Mouse (Mus musculus): ENCODE results near the gene Hoxc5.

The Hoxc5 gene

DNA sequence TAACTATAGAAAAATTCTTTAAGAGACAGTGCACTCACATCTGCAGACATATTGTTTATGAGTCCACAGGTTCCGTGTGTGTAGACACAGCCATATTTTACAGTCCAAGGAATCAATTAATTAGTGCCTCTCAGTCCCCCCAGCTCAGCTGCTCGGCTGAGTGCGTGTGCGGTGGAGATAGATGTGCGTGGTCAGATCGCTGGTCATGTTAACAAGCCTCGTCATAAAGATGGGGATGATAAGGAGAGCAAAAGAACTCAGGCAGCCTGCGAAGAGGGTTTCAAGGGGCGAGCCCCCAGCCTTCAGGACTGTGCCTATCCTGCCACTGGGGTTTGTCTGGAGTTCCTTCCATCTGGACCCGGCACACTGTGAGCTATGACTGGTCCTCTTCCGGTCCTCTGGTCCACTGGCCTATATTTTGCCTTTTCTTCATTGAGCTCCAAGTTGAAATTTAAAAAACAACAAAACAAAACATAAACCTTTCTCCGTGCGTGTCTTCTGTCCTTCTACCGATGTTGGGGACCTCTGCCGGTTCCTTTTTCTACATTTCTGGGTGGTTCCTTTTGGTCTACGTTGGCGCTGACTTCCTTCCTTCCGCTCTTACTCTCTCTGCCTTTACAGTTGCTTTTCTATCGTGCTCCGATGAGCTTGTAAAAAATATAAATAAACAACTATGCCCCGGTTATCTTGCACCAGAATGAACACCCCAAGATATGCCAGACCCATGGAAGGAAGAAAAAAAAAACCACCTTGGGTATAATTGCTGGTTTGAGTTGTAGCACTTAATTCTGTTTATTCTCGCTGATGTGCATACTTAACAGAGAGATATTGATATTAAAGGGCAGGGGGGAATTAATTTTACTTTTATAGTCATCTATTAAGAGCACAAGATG is 21.8 kb upstream of the Hoxc5 start:
- no peak for DNase-seq

DNA sequence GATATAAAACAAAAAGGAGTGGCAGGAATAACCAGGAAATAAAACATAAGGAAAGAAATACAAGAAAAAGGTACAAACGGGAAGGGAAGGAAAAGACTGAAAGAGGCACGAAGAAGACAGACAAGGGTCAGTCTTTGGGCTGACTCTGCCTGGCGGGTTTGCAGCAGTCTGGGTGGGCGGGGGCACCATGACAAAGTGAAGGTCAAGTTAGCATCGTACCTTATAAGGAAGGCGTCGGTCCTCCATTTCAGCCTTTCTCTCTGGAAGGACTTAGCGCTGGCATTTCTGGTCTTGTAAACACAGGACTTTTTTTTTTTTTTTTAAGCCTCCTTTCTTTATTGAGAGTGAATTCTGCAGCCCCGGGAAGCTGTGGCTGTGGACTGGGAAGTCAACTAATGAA is 20.0 kb upstream of the Hoxc5 start:
- no peak for DNase-seq

DNA sequence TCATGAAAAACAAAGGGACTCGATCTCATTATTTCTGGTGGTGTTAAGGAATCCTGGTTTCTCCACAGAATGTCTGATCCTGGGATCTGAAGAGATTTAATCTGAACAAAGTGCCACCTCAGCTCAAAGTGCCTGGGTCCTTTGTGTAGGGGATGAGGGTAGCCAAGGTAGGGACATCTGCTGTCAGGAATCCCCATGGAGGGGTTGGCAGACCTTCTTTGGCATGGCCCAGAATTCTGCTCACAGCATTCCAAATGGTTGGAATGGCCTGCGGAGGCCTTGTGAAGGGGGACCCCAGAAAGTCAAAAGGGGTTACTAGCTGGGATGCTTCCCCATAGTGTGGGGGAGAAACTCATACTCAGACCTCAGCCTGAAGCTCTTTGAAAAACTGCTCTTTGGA is 18.4 kb upstream of the Hoxc5 start:
- no peak for DNase-seq

DNA sequence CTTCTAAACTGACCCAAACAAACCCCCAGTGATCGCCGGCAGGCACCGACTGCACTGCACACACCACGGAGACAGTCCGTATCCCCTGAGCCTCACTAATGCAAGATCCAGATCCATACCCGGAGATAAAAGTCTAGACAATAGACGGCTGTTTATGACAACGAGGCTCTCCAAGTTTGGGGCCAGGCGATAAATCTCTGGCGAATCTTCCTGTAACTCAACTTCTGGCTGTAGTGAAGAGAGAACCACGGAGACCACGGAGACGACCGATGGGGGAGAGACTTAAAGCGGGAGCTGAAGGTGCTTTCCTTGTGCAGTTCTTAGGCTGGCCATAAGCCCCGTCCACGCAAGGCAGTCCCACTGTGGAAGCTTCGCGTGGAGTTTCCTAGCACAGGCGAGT is 17.5 kb upstream of the Hoxc5 start:
- no peak for DNase-seq

DNA sequence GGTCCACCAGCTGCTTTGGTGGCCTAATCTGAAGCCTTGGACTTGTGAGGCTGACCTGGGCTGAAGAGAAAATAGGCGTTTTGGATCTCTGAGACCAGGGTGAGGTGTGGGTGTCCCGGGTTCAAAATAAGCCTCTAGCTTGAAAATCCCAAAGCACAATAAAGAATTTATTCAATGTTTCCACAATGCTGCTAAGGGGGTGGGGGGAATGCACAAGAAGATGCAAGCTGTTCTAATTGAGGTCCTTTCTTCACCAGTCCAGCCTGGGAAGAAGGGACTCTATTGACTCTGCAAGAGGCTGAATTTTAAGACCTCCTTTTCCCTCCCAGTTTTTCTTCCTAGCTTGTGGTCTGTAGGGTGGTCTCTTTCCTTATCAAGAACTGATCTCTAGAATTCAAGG is 16.4 kb upstream of the Hoxc5 start:
- no peak for DNase-seq

DNA sequence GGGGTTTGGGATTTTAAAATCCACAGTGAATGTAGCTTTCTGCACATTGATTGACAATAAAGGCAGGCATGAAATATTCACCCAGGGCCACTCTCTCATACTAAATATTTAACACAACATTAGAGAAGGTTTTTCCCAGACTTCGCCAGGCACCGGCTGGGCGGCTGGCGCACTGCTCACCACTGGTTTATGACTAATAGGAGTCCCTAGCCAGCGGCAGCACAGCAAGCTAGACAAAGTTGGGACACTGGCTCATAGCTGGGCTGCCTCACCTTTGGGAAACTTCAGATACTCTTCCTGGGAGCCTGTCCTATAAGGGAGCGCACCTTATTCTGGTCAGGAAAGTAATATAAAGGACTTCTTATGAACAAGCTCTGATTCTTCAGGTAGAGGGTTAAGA is 13.7 kb upstream of the Hoxc5 start:
- DNase-seq, result no peak

DNA sequence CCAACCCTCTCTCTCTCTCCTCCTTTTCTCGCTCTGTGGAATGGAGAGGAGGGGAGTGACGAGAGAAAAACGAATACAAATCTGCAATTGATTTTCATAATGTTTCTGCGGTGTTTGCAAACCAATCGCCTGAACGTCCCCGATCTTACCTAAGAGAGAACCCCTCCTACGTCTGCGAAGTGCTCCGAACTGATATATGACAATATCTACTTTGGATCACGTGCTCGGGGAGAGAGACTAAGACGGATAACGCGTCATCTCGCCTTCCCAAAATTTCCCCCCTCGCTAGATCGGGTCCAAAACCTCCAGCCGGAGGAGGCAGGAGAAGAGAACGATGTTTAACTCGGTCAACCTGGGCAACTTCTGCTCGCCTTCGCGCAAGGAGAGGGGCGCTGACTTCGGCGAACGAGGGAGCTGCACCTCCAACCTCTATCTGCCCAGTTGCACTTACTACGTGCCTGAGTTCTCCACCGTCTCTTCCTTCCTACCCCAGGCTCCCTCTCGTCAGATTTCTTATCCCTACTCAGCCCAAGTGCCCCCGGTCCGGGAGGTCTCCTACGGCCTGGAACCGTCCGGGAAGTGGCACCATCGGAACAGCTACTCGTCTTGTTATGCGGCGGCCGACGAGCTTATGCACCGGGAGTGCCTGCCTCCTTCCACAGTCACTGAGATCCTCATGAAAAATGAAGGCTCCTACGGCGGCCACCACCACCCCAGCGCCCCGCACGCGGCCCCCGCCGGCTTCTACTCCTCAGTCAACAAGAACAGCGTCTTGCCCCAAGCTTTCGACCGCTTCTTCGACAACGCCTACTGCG is 12.8 kb upstream of the Hoxc5 start, which contains the start of gene Hoxc11:
Gene Hoxc11 (plus strand): TSS at position 236 of the 815 bp plus-strand sequence.
- DNase-seq, result no peak

DNA sequence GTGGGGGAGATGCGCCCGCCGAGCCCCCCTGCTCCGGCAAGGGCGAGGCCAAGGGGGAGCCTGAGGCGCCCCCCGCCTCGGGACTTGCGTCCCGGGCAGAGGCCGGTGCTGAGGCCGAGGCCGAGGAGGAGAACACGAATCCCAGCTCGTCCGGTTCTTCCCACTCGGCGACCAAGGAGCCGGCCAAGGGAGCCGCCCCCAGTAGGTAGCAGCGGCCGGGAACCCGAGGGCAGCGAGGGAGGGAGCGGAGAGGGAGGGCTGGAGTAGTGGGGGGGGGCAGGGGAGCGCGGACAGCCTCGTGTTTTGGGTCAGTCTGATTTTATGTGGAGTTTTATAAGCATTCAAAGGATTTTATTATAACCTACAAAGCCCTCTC is 12.2 kb upstream of the Hoxc5 start:
- no peak for DNase-seq

DNA sequence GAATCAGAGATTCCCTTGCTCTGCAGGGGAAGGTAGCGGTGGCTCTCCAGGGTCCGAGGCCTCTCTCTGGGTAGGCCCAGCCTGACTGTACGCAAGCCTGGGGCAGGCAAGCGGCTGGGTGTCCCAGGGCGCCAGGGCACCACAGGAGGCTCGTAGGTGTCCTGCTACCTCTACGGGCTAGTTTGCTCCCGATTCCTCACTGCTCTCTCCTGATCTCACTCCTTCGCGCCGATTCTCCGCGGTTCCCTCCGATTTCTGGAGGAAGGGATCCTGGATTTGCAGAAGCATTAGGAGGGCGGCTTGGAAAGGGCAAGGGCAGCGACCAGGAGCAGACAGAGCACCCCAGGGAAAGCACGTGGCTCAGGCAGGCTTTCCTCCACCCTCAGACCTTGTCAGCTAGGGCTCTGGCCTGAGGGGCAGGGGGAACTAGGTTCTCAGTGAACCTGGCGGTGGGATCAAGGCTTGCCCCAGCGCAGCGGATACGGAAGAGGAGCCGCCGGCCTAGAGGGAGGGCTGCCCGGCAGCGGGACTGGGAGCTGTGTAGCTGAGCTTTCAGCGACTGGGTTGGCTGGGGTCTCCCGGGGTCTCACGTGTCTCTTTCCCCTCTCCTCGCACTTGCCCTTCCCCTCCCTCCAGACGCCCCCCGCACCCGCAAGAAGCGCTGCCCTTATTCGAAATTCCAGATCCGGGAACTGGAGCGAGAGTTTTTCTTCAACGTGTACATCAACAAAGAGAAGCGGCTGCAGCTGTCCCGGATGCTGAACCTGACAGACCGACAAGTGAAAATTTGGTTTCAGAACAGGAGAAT is 11.2 kb upstream of the Hoxc5 start:
- DNase-seq, result no peak

DNA sequence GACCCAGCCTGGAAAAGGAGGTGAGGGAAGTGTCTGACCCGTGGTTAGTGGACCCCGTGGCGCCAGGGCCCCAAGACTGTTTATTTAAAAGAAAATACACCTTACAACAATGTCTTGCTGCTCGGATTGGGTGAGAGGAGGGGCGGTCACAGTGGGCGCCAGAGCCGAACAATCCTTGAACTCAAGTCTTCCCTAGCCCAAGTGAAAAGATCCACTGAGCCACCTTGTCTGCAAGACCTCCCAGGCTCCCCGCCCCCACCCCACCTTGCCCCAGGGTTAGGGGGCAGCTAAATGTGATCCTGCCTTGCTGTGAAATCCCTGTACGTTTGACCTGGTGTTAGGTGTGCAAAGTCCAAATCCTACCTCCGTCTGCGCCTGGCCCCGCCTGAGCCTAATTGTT is 10.3 kb upstream of the Hoxc5 start:
- DNase-seq, result no peak

DNA sequence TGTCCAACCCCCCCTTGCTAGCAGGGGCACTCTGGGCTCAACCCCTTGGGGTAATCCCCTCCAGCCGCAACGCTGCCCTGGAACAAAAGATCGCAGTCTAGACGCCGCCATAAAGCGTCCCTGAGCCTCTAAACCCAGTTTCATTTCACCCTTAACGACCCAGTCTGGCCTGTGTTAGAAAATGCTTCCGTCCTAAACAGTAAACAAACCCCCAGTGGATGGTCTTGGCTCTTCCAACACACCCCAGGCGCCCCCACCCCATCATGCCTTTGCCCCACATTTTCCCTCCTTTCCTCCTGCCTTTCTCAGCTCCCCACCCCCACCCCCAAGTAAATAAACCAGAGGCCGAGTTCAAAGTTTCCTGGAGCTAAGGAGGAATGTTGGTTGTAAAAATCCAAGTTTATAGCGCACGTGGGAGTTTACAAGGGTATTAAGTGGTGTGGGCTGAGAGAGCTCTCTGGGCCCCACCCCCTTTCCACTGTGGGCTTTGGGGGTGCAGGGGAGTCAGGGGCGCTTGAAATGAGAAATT is 7.5 kb upstream of the Hoxc5 start:
- DNase-seq, result no peak

DNA sequence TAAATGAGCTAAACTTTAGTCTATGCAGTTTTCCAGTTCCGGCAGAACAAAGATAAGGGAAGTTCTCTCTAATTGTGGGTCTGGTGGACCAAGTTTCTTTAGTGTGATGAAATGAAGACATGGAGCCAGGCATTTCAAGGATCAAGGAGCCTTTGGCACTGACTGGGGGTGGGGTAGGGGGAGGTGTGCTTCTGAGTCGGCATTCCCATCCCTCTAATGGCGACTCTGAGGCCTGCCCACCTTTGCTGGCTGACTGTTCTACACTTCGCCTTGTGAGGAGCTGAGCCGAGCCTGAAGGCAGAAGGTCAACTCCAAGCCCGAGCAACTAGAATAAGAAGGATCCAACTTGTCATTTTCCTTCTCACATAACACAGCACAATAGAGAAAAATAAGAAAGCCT is 5.5 kb upstream of the Hoxc5 start:
- DNase-seq, result no peak

DNA sequence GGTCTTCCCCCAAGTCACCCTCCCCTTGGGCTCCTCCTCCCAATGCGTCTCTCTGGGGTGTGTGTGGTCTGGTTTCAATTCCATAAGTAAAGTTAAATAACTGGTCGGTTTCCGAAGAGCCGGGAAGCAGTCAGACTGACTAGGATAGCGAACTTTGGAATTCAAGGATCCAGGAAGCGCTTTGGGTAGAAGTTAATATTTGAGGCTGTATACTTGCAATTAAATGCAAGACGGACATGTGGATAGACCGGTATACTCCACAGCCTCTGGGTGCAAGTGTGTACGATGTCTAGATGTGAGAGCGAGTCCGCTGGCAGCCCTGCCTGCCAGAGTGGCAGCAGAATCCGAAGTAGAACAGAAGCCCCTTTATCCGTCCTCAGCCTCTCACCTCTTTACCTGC is 4.8 kb upstream of the Hoxc5 start:
- DNase-seq, result no peak

DNA sequence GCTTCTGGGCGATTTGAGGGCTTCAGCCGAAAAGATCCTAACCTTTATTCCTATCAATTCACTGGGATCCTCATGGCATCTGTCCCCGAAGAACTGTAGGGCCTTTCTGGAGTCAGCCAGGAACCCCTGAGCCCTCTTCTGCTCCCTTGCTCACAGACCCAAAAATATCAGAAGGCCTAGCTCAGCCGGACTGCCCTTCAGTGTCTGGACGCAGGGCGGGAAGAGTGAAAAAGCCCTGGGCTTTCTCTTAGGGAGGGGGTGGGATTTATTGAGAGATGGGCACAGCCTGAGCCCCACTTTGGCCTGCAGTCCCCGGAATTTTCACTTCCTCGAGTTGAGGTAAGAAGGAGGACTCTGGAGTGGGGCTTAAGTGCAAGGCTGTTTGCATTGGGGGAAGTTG is 4.0 kb upstream of the Hoxc5 start:
- no peak for DNase-seq

DNA sequence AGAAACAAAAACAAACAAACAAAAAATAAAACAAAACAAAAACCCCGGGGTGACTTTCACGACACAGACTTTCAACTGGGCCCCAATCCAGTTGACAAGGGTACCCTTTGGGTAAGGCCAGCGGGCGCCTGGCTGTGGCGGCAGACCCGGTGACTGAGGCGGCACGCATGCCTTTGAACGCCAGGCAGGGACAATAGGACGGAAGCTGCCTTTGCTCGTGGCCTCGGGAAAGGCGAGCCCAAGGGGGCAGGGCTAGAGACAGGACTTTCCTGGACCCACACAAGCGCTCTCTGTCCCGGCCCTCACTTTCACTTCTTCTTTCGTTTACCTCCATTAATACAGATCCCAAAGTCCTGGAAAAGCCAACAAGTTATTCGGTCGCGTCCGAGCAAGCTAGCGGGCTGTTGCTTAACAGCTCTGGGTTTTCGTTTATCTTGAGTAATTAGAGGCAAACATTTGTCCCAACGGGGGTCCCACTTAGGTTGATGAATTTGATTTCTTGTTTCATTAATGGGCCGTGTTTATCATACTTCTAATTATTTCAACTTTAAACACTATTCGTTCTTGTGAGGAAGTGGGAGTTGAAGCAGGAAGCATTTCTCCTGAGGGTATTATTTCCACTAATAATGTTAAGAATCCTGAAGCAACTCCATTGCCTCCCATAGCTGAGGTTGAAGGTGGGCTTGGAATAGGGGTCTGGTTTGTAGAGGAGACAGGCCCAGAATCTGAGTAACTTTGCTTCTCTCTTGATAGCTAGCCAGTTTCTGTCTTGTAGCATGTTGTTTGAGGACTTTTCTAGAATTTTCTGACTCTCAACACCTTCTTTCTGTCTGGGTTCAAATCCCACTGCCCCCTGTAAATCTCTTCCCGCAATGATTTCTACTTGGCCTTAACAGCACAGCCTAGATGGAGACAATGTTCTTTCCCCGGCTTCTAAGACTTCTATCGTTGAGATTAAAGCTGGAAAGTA is 3.3 kb upstream of the Hoxc5 start:
- no peak for DNase-seq

DNA sequence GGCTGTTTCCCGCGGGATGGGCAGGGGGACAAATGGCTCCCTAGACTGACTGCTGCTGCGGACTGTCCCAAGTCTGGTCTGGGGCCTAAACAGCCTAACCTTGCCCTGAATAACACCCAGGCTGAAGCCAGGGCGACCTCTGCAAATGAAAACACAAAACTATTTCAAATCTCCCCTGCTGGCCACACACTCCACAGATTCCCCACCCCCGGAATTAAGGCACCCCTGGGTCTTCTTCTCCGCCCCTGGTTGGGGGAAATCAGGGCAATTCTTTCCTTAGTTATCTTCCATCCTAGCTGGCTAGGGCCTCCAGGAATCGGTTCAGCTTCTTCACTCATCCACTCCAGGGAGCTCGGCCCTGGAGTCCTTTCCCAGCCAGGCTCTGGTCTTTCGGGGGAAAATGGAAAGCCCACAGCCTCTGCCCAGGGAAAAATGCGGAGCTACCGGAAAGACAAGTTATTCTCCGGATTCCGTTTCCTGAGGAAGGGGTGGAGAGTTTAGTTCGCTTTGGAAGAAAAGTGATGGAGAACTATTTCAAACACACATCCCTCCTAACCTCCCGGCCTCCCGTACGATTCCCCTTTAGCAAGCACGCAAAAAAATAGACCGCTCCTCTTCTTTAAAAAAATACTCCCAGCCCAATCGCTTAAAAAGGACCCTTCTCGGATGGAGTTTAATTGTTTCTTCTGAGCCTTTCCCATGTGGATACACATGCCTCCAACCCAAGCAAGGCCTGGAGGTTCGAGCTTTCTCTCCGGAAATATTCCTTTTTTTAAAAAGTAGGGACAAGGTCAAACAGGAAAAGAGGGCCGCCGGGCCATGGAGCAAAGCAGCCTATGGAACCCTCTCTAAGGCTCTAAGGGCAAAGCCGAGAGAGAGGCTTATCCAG is 2.0 kb upstream of the Hoxc5 start:
- no peak for DNase-seq

DNA sequence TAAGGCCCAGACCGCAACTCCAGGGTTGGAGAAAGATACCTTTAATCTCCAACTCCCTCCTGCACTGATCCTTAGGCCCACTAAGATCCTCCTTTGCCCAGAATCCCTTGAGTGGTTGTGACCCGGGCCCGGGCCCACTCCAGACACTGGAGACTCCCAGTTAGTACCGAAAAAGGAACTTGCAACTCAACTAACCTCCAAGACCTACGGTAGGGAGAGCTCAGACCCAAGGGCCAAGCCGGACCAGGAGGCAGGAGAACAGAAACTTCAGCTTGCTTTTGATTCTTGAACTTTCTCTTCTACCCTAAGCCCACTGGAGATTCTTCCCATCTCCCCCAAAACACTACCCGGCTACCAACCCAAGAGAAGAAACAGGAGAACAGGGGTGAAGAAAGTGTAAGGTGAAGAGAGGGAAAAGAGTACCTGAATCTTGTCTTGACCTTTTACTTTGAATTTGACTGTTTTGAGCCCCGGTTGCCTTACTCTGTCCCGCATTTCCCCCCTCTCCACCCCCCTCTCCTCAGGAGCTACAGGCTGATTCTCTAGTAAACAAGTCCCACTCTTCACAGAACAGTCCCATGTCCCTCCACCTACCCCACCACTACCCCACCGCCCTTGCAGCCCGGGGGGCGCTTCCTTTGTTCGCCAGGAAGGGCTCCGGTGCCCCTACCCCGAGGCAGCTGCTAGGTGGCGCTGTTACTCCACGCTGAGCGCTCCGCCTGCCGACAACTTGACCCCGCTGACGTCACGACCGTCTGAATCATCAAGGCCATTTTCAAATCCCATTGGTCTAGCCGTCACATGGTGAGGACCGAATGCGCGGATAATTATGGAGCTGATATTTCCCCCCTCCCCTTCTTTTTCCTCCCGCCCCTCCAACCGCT is 1.1 kb upstream of the Hoxc5 start:
- DNase-seq, result peak in 1 of 2 experiments; percentile 44

DNA sequence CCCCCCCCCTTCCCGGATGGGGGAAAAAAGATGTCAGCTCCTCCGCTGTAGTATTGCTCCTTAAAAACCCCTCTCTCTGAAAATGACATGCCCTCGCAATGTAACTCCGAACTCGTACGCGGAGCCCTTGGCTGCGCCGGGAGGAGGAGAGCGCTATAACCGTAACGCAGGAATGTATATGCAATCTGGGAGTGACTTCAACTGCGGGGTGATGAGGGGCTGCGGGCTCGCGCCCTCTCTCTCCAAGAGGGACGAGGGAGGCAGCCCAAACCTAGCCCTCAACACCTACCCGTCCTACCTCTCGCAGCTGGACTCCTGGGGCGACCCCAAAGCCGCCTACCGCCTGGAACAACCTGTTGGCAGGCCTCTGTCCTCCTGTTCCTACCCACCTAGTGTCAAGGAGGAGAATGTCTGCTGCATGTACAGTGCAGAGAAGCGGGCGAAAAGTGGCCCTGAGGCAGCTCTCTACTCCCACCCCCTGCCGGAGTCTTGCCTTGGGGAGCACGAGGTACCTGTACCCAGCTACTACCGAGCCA is 399 bp upstream of the Hoxc5 start, which contains the start of gene Hoxc10:
Gene Hoxc10 (plus strand): TSS at position 21 of the 536 bp plus-strand sequence.
- DNase-seq, result no peak
